Mouse (Mus musculus): ENCODE measurements at regions not wholly inside any gene's neighbourhood (a gene's known extent, or its start where the extent isn't known, plus 50 kb on each side); places are given as distances from the start of the nearest gene placed in this dataset.

GRCm38 (mm10) chr17:82485544-82485943 lies 729.5 kb upstream of the Pkdcc start:
- H3K9me3 ChIP-seq (replicated peaks; ENCODE audit: control insufficient read depth, low read length), result 0 out of 2 replicates have a peak, but pooled peaks cover 5% of the 10 kb centered on the region
- H3K27ac ChIP-seq (ENCODE audit: low read depth), result no peak overlapping the region
- ATAC-seq (ENCODE audit: insufficient read depth, low read depth) (no peak), DNase-seq (ENCODE audit: low spot score) (no peak)
- 54% methylated on average over 3 of the region's 3 CpGs for WGBS
- TF ChIP-seq EP300 (IDR thresholded peaks at IDR 0.05; ENCODE audit: low read depth), result no peak
- no peak for TF ChIP-seq CTCF (IDR thresholded peaks at IDR 0.05; ENCODE audit: low read depth)
- H3K4me2 ChIP-seq (ENCODE audit: low read depth, low read length), result no peak overlapping the region
- no peaks in the 10 kb centered on the region for H3K36me3 ChIP-seq (replicated peaks; ENCODE audit: control insufficient read depth, insufficient read depth, low read length)
- H3K4me1 ChIP-seq (ENCODE audit: control insufficient read depth, insufficient read depth), result no peaks in the 10 kb centered on the region
- no peaks in the 10 kb centered on the region for H3K27me3 ChIP-seq (ENCODE audit: control insufficient read depth, insufficient read depth, low read length)
- H3K9ac ChIP-seq (replicated peaks; ENCODE audit: low read depth, low read length), result no peak overlapping the region
- no peak overlapping the region for H3K4me3 ChIP-seq (ENCODE audit: low read depth, low read length)

- WGBS, result 84% methylated on average over 6 of the region's 6 CpGs
- H3K4me2 ChIP-seq (ENCODE audit: low read depth, low read length), result no peak overlapping the region
- ATAC-seq (ENCODE audit: insufficient read depth, low read depth), result no peak
Measured at GRCm38 (mm10) chr17:82484609-82485008, 730.5 kb upstream of the Pkdcc start.

GRCm38 (mm10) chr17:82457972-82458371 lies 719.8 kb upstream of the Slc8a1 start:
- Histone ChIP-seq H3K4me3 (ENCODE audit: low read depth, low read length) (no peak overlapping the region), H3K36me3 (replicated peaks; ENCODE audit: control insufficient read depth, insufficient read depth, low read length) (no peaks in the 10 kb centered on the region), H3K4me2 (ENCODE audit: low read depth, low read length) (no peak overlapping the region), H3K9ac (replicated peaks; ENCODE audit: low read depth, low read length) (no peak overlapping the region), H3K9me3 (replicated peaks; ENCODE audit: control insufficient read depth, low read length) (no peaks in the 10 kb centered on the region), H3K27me3 (ENCODE audit: control insufficient read depth, insufficient read depth, low read length) (no peaks in the 10 kb centered on the region), H3K27ac (ENCODE audit: low read depth) (no peak overlapping the region), H3K4me1 (ENCODE audit: control insufficient read depth, insufficient read depth) (0 out of 2 replicates have a peak, but pooled peaks cover 4% of the 10 kb centered on the region)
- no peak for TF ChIP-seq CTCF (IDR thresholded peaks at IDR 0.05; ENCODE audit: low read depth)
- TF ChIP-seq EP300 (IDR thresholded peaks at IDR 0.05; ENCODE audit: low read depth), result no peak
- no peak for DNase-seq (ENCODE audit: low spot score)
- ATAC-seq (ENCODE audit: insufficient read depth, low read depth), result no peak
- 71% methylated on average over 5 of the region's 5 CpGs for WGBS

More at GRCm38 (mm10) chr17:82484609-82485008, 730.5 kb upstream of the Pkdcc start:
- H3K4me3 ChIP-seq (ENCODE audit: low read depth, low read length), result no peak overlapping the region
- no peaks in the 10 kb centered on the region for H3K27me3 ChIP-seq (ENCODE audit: control insufficient read depth, insufficient read depth, low read length)
- no peak for DNase-seq (ENCODE audit: low spot score)
- no peak overlapping the region for H3K27ac ChIP-seq (ENCODE audit: low read depth)
- no peaks in the 10 kb centered on the region for H3K36me3 ChIP-seq (replicated peaks; ENCODE audit: control insufficient read depth, insufficient read depth, low read length)
- H3K9ac ChIP-seq (replicated peaks; ENCODE audit: low read depth, low read length), result no peak overlapping the region
- H3K4me1 ChIP-seq (ENCODE audit: control insufficient read depth, insufficient read depth), result no peaks in the 10 kb centered on the region
- TF ChIP-seq CTCF (IDR thresholded peaks at IDR 0.05; ENCODE audit: low read depth), result no peak
- no peak for TF ChIP-seq EP300 (IDR thresholded peaks at IDR 0.05; ENCODE audit: low read depth)
- 0 out of 2 replicates have a peak, but pooled peaks cover 5% of the 10 kb centered on the region for H3K9me3 ChIP-seq (replicated peaks; ENCODE audit: control insufficient read depth, low read length)

- ATAC-seq (ENCODE audit: insufficient read depth, low read depth), result no peak
- Histone ChIP-seq H3K36me3 (replicated peaks; ENCODE audit: control insufficient read depth, insufficient read depth, low read length) (no peaks in the 10 kb centered on the region), H3K4me1 (ENCODE audit: control insufficient read depth, insufficient read depth) (0 out of 2 replicates have a peak, but pooled peaks cover 4% of the 10 kb centered on the region), H3K27ac (ENCODE audit: low read depth) (no peak overlapping the region), H3K4me2 (ENCODE audit: low read depth, low read length) (no peak overlapping the region), H3K9me3 (replicated peaks; ENCODE audit: control insufficient read depth, low read length) (no peaks in the 10 kb centered on the region), H3K4me3 (ENCODE audit: low read depth, low read length) (no peak overlapping the region), H3K27me3 (ENCODE audit: control insufficient read depth, insufficient read depth, low read length) (no peaks in the 10 kb centered on the region), H3K9ac (replicated peaks; ENCODE audit: low read depth, low read length) (no peak overlapping the region)
- TF ChIP-seq EP300 (IDR thresholded peaks at IDR 0.05; ENCODE audit: low read depth) (no peak), CTCF (IDR thresholded peaks at IDR 0.05; ENCODE audit: low read depth) (no peak)
- DNase-seq (ENCODE audit: low spot score), result no peak
- WGBS, result 86% methylated on average over 1 of the region's 1 CpGs
Measured at GRCm38 (mm10) chr17:82453847-82454246, 715.7 kb upstream of the Slc8a1 start.

GRCm38 (mm10) chr17:82439105-82439504 lies 700.9 kb upstream of the Slc8a1 start:
- H3K27me3 ChIP-seq (ENCODE audit: control insufficient read depth, insufficient read depth, low read length), result no peaks in the 10 kb centered on the region
- no peak for DNase-seq (ENCODE audit: low spot score)
- H3K9me3 ChIP-seq (replicated peaks; ENCODE audit: control insufficient read depth, low read length), result no peaks in the 10 kb centered on the region
- WGBS, result 64% methylated on average over 3 of the region's 3 CpGs
- no peaks in the 10 kb centered on the region for H3K4me1 ChIP-seq (ENCODE audit: control insufficient read depth, insufficient read depth)
- no peaks in the 10 kb centered on the region for H3K36me3 ChIP-seq (replicated peaks; ENCODE audit: control insufficient read depth, insufficient read depth, low read length)
- no peak overlapping the region for H3K27ac ChIP-seq (ENCODE audit: low read depth)
- no peak for TF ChIP-seq EP300 (IDR thresholded peaks at IDR 0.05; ENCODE audit: low read depth)
- no peak for TF ChIP-seq CTCF (IDR thresholded peaks at IDR 0.05; ENCODE audit: low read depth)
- no peak overlapping the region for H3K4me3 ChIP-seq (ENCODE audit: low read depth, low read length)
- H3K4me2 ChIP-seq (ENCODE audit: low read depth, low read length), result no peak overlapping the region
- no peak for ATAC-seq (ENCODE audit: insufficient read depth, low read depth)
- no peak overlapping the region for H3K9ac ChIP-seq (replicated peaks; ENCODE audit: low read depth, low read length)

- TF ChIP-seq CTCF (IDR thresholded peaks at IDR 0.05; ENCODE audit: low read depth) (no peak), EP300 (IDR thresholded peaks at IDR 0.05; ENCODE audit: low read depth) (no peak)
- Histone ChIP-seq H3K27ac (ENCODE audit: low read depth) (no peak overlapping the region), H3K36me3 (replicated peaks; ENCODE audit: control insufficient read depth, insufficient read depth, low read length) (no peaks in the 10 kb centered on the region), H3K27me3 (ENCODE audit: control insufficient read depth, insufficient read depth, low read length) (no peaks in the 10 kb centered on the region), H3K4me1 (ENCODE audit: control insufficient read depth, insufficient read depth) (no peaks in the 10 kb centered on the region), H3K4me2 (ENCODE audit: low read depth, low read length) (no peak overlapping the region), H3K9ac (replicated peaks; ENCODE audit: low read depth, low read length) (no peak overlapping the region), H3K9me3 (replicated peaks; ENCODE audit: control insufficient read depth, low read length) (no peaks in the 10 kb centered on the region), H3K4me3 (ENCODE audit: low read depth, low read length) (no peak overlapping the region)
- WGBS, result 74% methylated on average over 3 of the region's 3 CpGs
- DNase-seq (ENCODE audit: low spot score) (no peak), ATAC-seq (ENCODE audit: insufficient read depth, low read depth) (no peak)
Measured at GRCm38 (mm10) chr17:82437206-82437605, 699.0 kb upstream of the Slc8a1 start.

Measured in heart, postnatal 0 days (tissue).